Mouse (Mus musculus) CH12.LX (cell line): Measurements from ENCODE around the gene Dnah12.

Source experiments
- CTCF ChIP-seq, 2 experiments: IDR thresholded peaks in 1 of 2; conservative IDR thresholded peaks in 1 of 2; 2 replicates each; pipeline ENCODE4 v1.5.1; 2011 to 2012; ENCODE audit warnings: low read depth in 2 of 2, low read length in 2 of 2, improper control_type of control experiment in 1 of 2, inconsistent platforms in 1 of 2, mild to moderate bottlenecking in 1 of 2, moderate library complexity in 1 of 2
- E2F4 ChIP-seq: IDR thresholded peaks from 2 replicates; pipeline ENCODE4 v1.6.1; 2011; ENCODE audit warnings: low read depth, low read length, improper control_type of control experiment; ENCODE audit not compliant: insufficient replicate concordance
- PAX5 ChIP-seq: IDR thresholded peaks from 2 replicates; pipeline ENCODE4 v1.6.1; 2012; ENCODE audit warnings: low read length, inconsistent platforms, mixed read lengths
- UBTF ChIP-seq: IDR thresholded peaks from 2 replicates; pipeline ENCODE4 v1.6.1; 2012; ENCODE audit warnings: low read depth, mild to moderate bottlenecking, inconsistent platforms, low read length, improper control_type of control experiment, moderate library complexity

GRCm38 (mm10) chr14:26890777-26891176 lies 197.7 kb downstream of the Dnah12 start:
- no peak for TF ChIP-seq CTCF (conservative IDR thresholded peaks at IDR 0.05 in 1 of 2, IDR thresholded peaks at IDR 0.05 in 1 of 2; ENCODE audit: low read depth in 2 of 2, low read length in 2 of 2)
- TF ChIP-seq E2F4 = no peak
- TF ChIP-seq PAX5 = no peak
- TF ChIP-seq UBTF = no peak
